ENCODE assay signal across 18 mouse cellular contexts in genomic region chr7:34919054-34919453, GRCm38 (mm10). TPM values are rescaled to one million over a fixed set of nuclear protein-coding genes. Genes with fewer than 3 reads are reported as not detected.
DNase-seq lines count a peak whose midpoint lies in the region; ATAC-seq and TF ChIP-seq lines count a peak whose summit lies in the region.
"Had no signal": no experiment of that assay in that cellular context is flagged by ENCODE, and none has a peak within 500 bp of the region (broad histone marks: within the 10 kb centered on the region; RNA-seq: fewer than 3 reads in every experiment).

No protein-coding gene starts in this region.

- no peak for TF ChIP-seq EP300 in MEL (IDR thresholded peaks at IDR 0.05; ENCODE audit: low read depth in 1 of 2, low read length in 2 of 2)

- no peaks in the 10 kb centered on the region for H3K36me3 ChIP-seq in hindbrain, embryonic 16.5 days (ENCODE audit: control insufficient read depth, insufficient read depth, low read length)
- no peaks in the 10 kb centered on the region for H3K36me3 ChIP-seq in hindbrain, embryonic 11.5 days (ENCODE audit: control insufficient read depth, insufficient read depth, low read length)
- H3K36me3 ChIP-seq in kidney, embryonic 16.5 days (ENCODE audit: insufficient read depth, low read length): peaks cover 5% of the 10 kb centered on the region; the same call in 1 of the 2 replicates
- peaks cover 0 to 2% of the 10 kb centered on the region in 2 experiments; a peak in 2 of 4 replicates for H3K36me3 ChIP-seq in MEL (ENCODE audit: control insufficient read depth in 1 of 2, insufficient read depth in 2 of 2, low read length in 2 of 2)
- H3K36me3 ChIP-seq in limb, embryonic 12.5 days: peaks cover 14% of the 10 kb centered on the region; the same call in 1 of the 2 replicates
- H3K36me3 ChIP-seq: forebrain, embryonic 15.5 days; hindbrain, embryonic 13.5 days had no signal

- no peaks in the 10 kb centered on the region for H3K79me2 ChIP-seq in MEL (ENCODE audit: control insufficient read depth, insufficient read depth, low read length, poor library complexity)

- TF ChIP-seq POLR2A in MEL (IDR thresholded peaks at IDR 0.05; ENCODE audit: control insufficient read depth in 1 of 2, insufficient read depth in 1 of 2, low read depth in 1 of 2, low read length in 2 of 2, poor library complexity in 1 of 2): no peak

- DNase-seq in hindbrain, embryonic 11.5 days (ENCODE audit: low spot score): no peak
- DNase-seq in kidney, adult 18-20 months: no peak
- DNase-seq in MEL (ENCODE audit: low read depth, low spot score) (no peak), adipocyte (ENCODE audit: low spot score) (no peak)
- no peak for DNase-seq in layer of hippocampus, adult 18-20 months (ENCODE audit: low spot score in 2 of 2)
- DNase-seq: adrenal gland, postnatal 25 days; cerebellum, adult 18-20 months; midbrain, embryonic 14.5 days had no signal

- peak; percentile 44; the same call in 1 of the 2 replicates for ATAC-seq in hindbrain, embryonic 16.5 days
- ATAC-seq in hindbrain, embryonic 11.5 days (ENCODE audit: low FRiP score): no peak
- ATAC-seq in kidney, embryonic 16.5 days (ENCODE audit: low FRiP score, low TSS enrichment): peak; percentile 80
- peak; percentile 39 for ATAC-seq in limb, embryonic 12.5 days (ENCODE audit: insufficient number of reproducible peaks, insufficient read depth, low FRiP score, low TSS enrichment, low read depth)
- ATAC-seq: forebrain, embryonic 15.5 days had no signal

- H3K4me3 ChIP-seq in hindbrain, embryonic 16.5 days (ENCODE audit: low read length): no peak overlapping the region
- no peak overlapping the region for H3K4me3 ChIP-seq in hindbrain, embryonic 11.5 days (ENCODE audit: low read depth, low read length)
- no peak overlapping the region for H3K4me3 ChIP-seq in kidney, embryonic 16.5 days (ENCODE audit: low read length)
- no peak overlapping the region for H3K4me3 ChIP-seq in MEL (ENCODE audit: control insufficient read depth in 1 of 2, insufficient read depth in 1 of 2, low read depth in 2 of 2, low read length in 2 of 2)
- H3K4me3 ChIP-seq in limb, embryonic 12.5 days (replicated peaks): no peak overlapping the region
- H3K4me3 ChIP-seq: embryonic facial prominence, embryonic 13.5 days; forebrain, embryonic 10.5 days; forebrain, embryonic 15.5 days; hindbrain, embryonic 13.5 days had no signal

- no peak for TF ChIP-seq RAD21 in MEL (IDR thresholded peaks at IDR 0.05; ENCODE audit: low read depth, low read length)

- H3K9me3 ChIP-seq in hindbrain, embryonic 16.5 days (ENCODE audit: control insufficient read depth, low read length): no peaks in the 10 kb centered on the region
- H3K9me3 ChIP-seq in hindbrain, embryonic 11.5 days (ENCODE audit: control insufficient read depth, low read length): no peaks in the 10 kb centered on the region
- H3K9me3 ChIP-seq in kidney, embryonic 16.5 days (ENCODE audit: low read length): no peaks in the 10 kb centered on the region
- no peaks in the 10 kb centered on the region for H3K9me3 ChIP-seq in MEL (replicated peaks; ENCODE audit: insufficient read depth, low read length)
- H3K9me3 ChIP-seq in limb, embryonic 12.5 days: no peaks in the 10 kb centered on the region
- H3K9me3 ChIP-seq: embryonic facial prominence, embryonic 13.5 days; forebrain, embryonic 10.5 days; forebrain, embryonic 15.5 days; hindbrain, embryonic 13.5 days had no signal

- no peak overlapping the region for H3K27ac ChIP-seq in hindbrain, embryonic 16.5 days (ENCODE audit: low read depth, low read length)
- no peak overlapping the region for H3K27ac ChIP-seq in hindbrain, embryonic 11.5 days (ENCODE audit: low read depth, low read length)
- H3K27ac ChIP-seq in kidney, embryonic 16.5 days (ENCODE audit: low read length): peak overlapping the region; percentile 94
- peak overlapping the region; percentile 43; the same call in 1 of the 2 replicates for H3K27ac ChIP-seq in MEL (ENCODE audit: control insufficient read depth, low read depth, low read length)
- peak overlapping the region; percentile 54; the same call in 1 of the 2 replicates for H3K27ac ChIP-seq in limb, embryonic 12.5 days
- H3K27ac ChIP-seq: embryonic facial prominence, embryonic 13.5 days; forebrain, embryonic 10.5 days; forebrain, embryonic 15.5 days; hindbrain, embryonic 13.5 days; liver, embryonic 14.5 days had no signal

- WGBS in hindbrain, embryonic 16.5 days: 82% methylated on average over 5 of the region's 5 CpGs
- 74% methylated on average over 5 of the region's 5 CpGs for WGBS in hindbrain, embryonic 11.5 days
- WGBS in kidney, embryonic 16.5 days: 25% methylated on average over 5 of the region's 5 CpGs
- WGBS in limb, embryonic 12.5 days: 52% methylated on average over 5 of the region's 5 CpGs

- H3K9ac ChIP-seq in hindbrain, embryonic 16.5 days (ENCODE audit: low read depth, low read length): no peak overlapping the region
- H3K9ac ChIP-seq in hindbrain, embryonic 11.5 days (ENCODE audit: low read depth, low read length): no peak overlapping the region
- no peak overlapping the region for H3K9ac ChIP-seq in kidney, embryonic 16.5 days (replicated peaks; ENCODE audit: low read length)
- H3K9ac ChIP-seq in MEL (ENCODE audit: control insufficient read depth, low read depth, low read length, poor library complexity, severe bottlenecking): peak overlapping the region; percentile 21; the same call in 1 of the 2 replicates
- H3K9ac ChIP-seq in limb, embryonic 12.5 days (replicated peaks): no peak overlapping the region
- H3K9ac ChIP-seq: embryonic facial prominence, embryonic 13.5 days; forebrain, embryonic 15.5 days; hindbrain, embryonic 13.5 days; liver, embryonic 14.5 days had no signal

- no peaks in the 10 kb centered on the region for H3K4me1 ChIP-seq in hindbrain, embryonic 16.5 days (ENCODE audit: control insufficient read depth, insufficient read depth, low read depth, low read length)
- H3K4me1 ChIP-seq in hindbrain, embryonic 11.5 days (replicated peaks; ENCODE audit: control insufficient read depth, insufficient read depth, low read length): no peaks in the 10 kb centered on the region
- peaks cover 31% of the 10 kb centered on the region for H3K4me1 ChIP-seq in kidney, embryonic 16.5 days (ENCODE audit: insufficient read depth, low read length)
- peaks cover 0 to 12% of the 10 kb centered on the region in 2 experiments; a peak in 3 of 4 replicates for H3K4me1 ChIP-seq in MEL (ENCODE audit: control insufficient read depth in 1 of 2, insufficient read depth in 2 of 2, low read length in 2 of 2)
- peaks cover 10% of the 10 kb centered on the region for H3K4me1 ChIP-seq in limb, embryonic 12.5 days (replicated peaks)
- H3K4me1 ChIP-seq: embryonic facial prominence, embryonic 13.5 days; forebrain, embryonic 10.5 days; forebrain, embryonic 15.5 days had no signal

- no peak for TF ChIP-seq CTCF in MEL (IDR thresholded peaks at IDR 0.05 in 2 of 3, conservative IDR thresholded peaks at IDR 0.05 in 1 of 3; ENCODE audit: control insufficient read depth in 1 of 3, insufficient read depth in 1 of 3, low read depth in 2 of 3, low read length in 3 of 3, poor library complexity in 1 of 3, severe bottlenecking in 1 of 3)

- no peaks in the 10 kb centered on the region for H3K27me3 ChIP-seq in hindbrain, embryonic 16.5 days (replicated peaks; ENCODE audit: control insufficient read depth, insufficient read depth, low read length)
- no peaks in the 10 kb centered on the region for H3K27me3 ChIP-seq in hindbrain, embryonic 11.5 days (ENCODE audit: control insufficient read depth, insufficient read depth, low read length)
- no peaks in the 10 kb centered on the region for H3K27me3 ChIP-seq in kidney, embryonic 16.5 days (ENCODE audit: insufficient read depth, low read length)
- H3K27me3 ChIP-seq in MEL (ENCODE audit: control insufficient read depth in 1 of 2, insufficient read depth in 2 of 2, low read length in 2 of 2): no peaks in the 10 kb centered on the region
- H3K27me3 ChIP-seq in limb, embryonic 12.5 days: no peaks in the 10 kb centered on the region
- H3K27me3 ChIP-seq: CH12.LX; embryonic facial prominence, embryonic 13.5 days; forebrain, embryonic 15.5 days; hindbrain, embryonic 13.5 days had no signal

- H3K4me2 ChIP-seq in hindbrain, embryonic 16.5 days (ENCODE audit: low read length): no peak overlapping the region
- H3K4me2 ChIP-seq in hindbrain, embryonic 11.5 days (replicated peaks; ENCODE audit: low read depth, low read length): no peak overlapping the region
- H3K4me2 ChIP-seq in kidney, embryonic 16.5 days (replicated peaks; ENCODE audit: low read depth, low read length): peak overlapping the region; percentile 26
- no peak overlapping the region for H3K4me2 ChIP-seq in limb, embryonic 12.5 days
- H3K4me2 ChIP-seq: embryonic facial prominence, embryonic 13.5 days; forebrain, embryonic 15.5 days; heart, embryonic 11.5 days; hindbrain, embryonic 13.5 days had no signal

TF ChIP-seq in MEL, 35 proteins besides CTCF, POLR2A, EP300 and RAD21:
- TF ChIP-seq TBP (IDR thresholded peaks at IDR 0.05; ENCODE audit: low read depth, low read length) (0 out of 2 replicates have a peak, but pooled peaks have one; percentile 25), MXI1 (IDR thresholded peaks at IDR 0.05; ENCODE audit: low read depth, low read length) (no peak), UBTF (IDR thresholded peaks at IDR 0.05; ENCODE audit: borderline replicate concordance, insufficient read depth, low read depth, low read length) (no peak)

RNA-seq across cellular contexts. Expression of gene Pepd, which starts 6.9 kb away (rescaled TPM):
- 66.2 and 69.5 TPM in 2 replicates for polyA plus RNA-seq in hindbrain, embryonic 16.5 days (2015; fragmentation: Nextera tagmentation; extraction: Ambion mirVana)
- polyA plus RNA-seq in hindbrain, embryonic 11.5 days (2014; fragmentation: Nextera tagmentation; extraction: Ambion mirVana): 57.8 and 66.0 TPM in 2 replicates
- 134 and 148 TPM in 2 replicates for polyA plus RNA-seq in kidney, embryonic 16.5 days (2015; fragmentation: Nextera tagmentation; extraction: Ambion mirVana)
- 40.7 and 48.0 TPM in 2 replicates for total RNA-seq in MEL (2012; rRNA removed)
- 10 to 100 TPM in 1 of 2 experiments, not detected in 1; 29.7 TPM for polyA plus RNA-seq in MEL (2012; ENCODE audit: insufficient read depth in 1 of 2, insufficient read length in 2 of 2, low read depth in 1 of 2, low replicate concordance in 2 of 2, missing spikeins in 1 of 2)
- 65.3 and 65.6 TPM in 2 replicates for polyA plus RNA-seq in limb, embryonic 12.5 days (2016; fragmentation: Nextera tagmentation; extraction: Ambion mirVana)
- 10 to 100 TPM; 34.2 to 36.4 TPM for total RNA-seq in layer of hippocampus, adult 18-20 months (2021)

Comparison
In these comparisons a context has a peak if more than half of its experiments do, and no peak if none do; other contexts are left out.
1. H3K27ac ChIP-seq: peak in kidney, embryonic 16.5 days (single experiment), MEL (single experiment) and limb, embryonic 12.5 days (single experiment); none in hindbrain, embryonic 16.5 days (single experiment) and hindbrain, embryonic 11.5 days (single experiment).